Mouse (Mus musculus): ENCODE measurements around the gene Rbm25. TPM values are rescaled to one million over a fixed set of nuclear protein-coding genes. Genes with fewer than 3 reads are reported as not detected.
"Not testable (repeated sequence)": the region's sequence is repeated elsewhere in the genome, so short reads cannot be mapped to it uniquely, and the experiment has no call there.

Gene Rbm25
- polyA plus RNA-seq, 1 experiment from 2014 or later = 273 TPM

DNA sequence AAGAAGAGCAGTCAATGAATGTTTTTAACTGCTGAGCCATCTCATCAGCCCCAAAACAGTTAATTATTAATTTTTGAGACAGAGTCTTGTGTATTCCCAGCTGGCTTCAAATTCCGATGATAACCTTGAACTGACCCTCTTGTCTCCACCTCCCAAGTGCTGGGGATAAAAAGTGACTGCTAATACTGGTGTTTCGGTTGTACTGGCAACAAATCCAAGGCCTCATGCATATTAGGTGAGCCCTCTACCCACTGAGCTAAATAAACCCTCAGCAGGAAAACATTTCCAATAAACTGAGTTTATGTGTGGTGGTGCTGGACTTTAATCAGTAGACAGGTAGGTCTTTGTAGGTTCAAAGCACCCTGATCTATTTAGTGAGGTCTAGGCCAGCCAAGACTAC lies 12.1 kb upstream of the Rbm25 start:
- Histone ChIP-seq H3K4me2 (no peak overlapping the region), H3K27me3 (no peaks in the 10 kb centered on the region), H3K9ac (no peak overlapping the region), H3K4me3 (no peak overlapping the region), H3K4me1 (replicated peaks) (no peaks in the 10 kb centered on the region), H3K27ac (replicated peaks) (no peak overlapping the region), H3K9me3 (no peaks in the 10 kb centered on the region), H3K36me3 (no peaks in the 10 kb centered on the region)
- 75% methylated on average over 2 of the region's 2 CpGs for WGBS
- ATAC-seq (ENCODE audit: low read depth) = no peak

DNA sequence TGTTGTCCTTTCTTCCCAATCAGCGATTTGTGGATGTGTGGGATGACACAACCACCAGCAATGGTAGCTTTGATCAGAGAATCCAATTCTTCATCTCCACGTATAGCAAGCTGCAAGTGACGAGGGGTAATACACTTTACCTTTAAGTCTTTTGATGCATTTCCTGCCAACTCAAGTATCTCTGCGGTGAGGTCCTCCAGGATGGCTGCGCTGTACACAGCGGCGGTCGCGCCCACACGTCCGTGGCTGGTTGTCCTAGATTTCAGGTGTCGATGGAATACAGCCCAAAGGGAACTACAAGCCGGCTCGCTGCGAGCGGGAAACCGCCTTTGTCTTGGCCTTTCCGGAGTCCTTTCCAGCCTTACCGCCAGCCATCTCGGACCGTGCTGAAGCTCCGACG lies 10.3 kb upstream of the Rbm25 start:
- H3K27me3 ChIP-seq; H3K36me3 ChIP-seq; H3K27ac ChIP-seq (replicated peaks); H3K4me3 ChIP-seq; H3K9ac ChIP-seq; H3K4me1 ChIP-seq (replicated peaks); H3K9me3 ChIP-seq; ATAC-seq (ENCODE audit: low read depth); H3K4me2 ChIP-seq: not testable (repeated sequence)
- WGBS = 68% methylated on average over 23 of the region's 23 CpGs

DNA sequence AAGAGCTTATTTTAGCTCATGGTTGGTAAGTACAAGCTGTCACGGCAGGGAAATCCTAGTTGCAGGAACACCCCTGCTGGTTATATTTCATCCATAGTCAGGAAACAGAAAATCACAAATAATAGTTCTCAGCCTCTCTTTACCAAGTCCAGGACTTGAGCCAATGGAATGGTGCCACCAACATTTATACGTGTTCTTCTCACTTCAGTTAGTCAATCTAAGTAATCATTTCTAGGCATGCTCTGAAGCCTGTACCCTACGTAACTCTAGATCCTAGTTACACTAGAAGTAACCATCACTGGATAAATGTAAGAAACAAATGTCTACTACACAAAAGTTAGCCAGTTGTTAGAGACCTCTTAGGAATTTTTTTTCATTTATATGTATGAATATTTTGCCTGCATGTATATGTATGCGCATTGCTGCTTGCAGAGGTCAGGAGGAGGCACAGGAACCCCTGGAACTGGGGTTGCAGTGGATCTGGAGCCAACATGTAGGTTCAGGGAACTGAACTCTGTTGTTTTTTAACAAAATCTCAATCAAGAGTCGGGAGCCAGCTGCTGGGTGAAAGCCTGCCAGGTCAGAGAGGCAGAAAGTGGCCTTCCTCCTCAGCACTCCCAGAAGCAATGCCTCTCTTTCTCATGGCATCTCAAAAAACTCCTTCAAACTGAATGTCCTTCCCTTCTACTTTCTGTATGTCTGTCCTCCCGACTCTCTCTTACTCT lies 8.8 kb upstream of the Rbm25 start:
- H3K9me3 ChIP-seq = no peaks in the 10 kb centered on the region
- H3K36me3 ChIP-seq = no peaks in the 10 kb centered on the region
- WGBS = 84% methylated on average over 6 of the region's 6 CpGs
- no peak for ATAC-seq (ENCODE audit: low read depth)
- H3K4me2 ChIP-seq = no peak overlapping the region
- no peak overlapping the region for H3K27ac ChIP-seq (replicated peaks)
- no peaks in the 10 kb centered on the region for H3K4me1 ChIP-seq (replicated peaks)
- H3K4me3 ChIP-seq = no peak overlapping the region
- H3K9ac ChIP-seq = no peak overlapping the region
- no peaks in the 10 kb centered on the region for H3K27me3 ChIP-seq

DNA sequence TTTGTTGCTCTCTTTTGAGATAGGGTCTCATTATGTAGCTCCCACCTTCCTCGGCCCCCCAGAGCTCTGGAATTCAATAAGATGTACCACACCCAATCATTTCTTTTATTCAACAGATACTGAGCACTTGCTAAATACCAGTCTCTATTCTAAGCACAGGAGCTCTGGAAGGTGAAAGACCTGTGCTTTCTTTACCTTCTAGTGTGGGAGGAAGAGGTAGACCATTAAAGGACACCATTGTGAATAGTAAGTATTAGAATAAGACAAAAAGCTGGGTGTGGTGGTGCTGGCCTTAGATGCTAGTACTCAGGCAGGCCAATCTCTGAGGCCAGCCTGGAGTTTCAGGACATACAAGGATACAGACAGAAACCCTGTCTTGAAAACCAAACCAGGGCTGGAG lies 6.7 kb upstream of the Rbm25 start:
- Histone ChIP-seq H3K4me3 (no peak overlapping the region), H3K27ac (replicated peaks) (no peak overlapping the region), H3K4me1 (replicated peaks) (no peaks in the 10 kb centered on the region), H3K4me2 (no peak overlapping the region), H3K36me3 (no peaks in the 10 kb centered on the region), H3K9ac (no peak overlapping the region), H3K27me3 (no peaks in the 10 kb centered on the region), H3K9me3 (no peaks in the 10 kb centered on the region)
- ATAC-seq (ENCODE audit: low read depth) = no peak
- 91% methylated on average over 1 of the region's 1 CpGs for WGBS

DNA sequence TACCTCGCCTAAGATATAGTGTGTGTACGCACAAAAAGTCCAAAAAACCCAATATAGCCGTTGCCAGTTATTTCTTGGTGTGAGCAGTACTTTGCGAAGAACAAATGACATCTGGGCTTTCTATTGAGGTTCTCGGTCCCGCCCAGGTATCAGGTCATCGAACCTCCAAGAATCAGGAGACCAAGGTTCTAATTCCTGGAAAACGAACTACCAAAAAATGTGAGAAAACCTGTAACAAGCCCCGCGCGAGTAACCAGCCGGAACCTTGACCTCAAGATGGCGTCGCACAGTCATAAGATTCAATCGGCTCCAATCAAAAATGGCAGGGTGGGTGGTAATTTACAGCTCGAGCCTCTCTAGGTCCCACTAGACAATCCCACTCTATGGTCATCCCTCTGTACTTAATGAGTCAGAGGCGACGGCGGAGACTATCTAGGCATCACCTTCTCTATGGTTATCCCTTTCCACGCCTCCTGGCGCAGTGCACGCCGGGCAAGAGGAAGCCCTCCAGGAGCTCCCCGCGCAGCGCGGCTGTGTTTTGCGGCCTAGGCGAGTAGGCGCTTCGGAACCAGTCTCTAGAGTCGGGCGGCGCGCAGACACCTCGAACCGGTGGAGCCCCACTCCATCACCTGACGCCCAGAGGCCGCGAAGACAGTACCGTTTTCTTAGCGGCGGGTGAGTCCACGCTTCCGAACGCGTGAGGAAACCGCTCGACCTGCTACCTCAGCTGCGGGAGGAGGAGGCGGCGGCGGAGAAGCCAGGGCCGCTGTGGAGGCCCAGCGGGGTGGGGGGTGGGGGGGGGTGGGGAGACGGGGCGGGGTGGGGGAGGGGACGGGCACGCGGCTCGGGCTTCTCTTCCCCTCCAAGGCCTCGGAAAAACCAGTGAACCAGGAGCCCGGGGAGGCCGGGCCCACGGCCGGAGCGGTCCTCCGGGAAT lies 975 bp downstream of the Rbm25 start:
- ATAC-seq (ENCODE audit: low read depth) = peak; percentile 100
- Histone ChIP-seq H3K27ac (replicated peaks) (peak overlapping the region; percentile 97), H3K27me3 (no peaks in the 10 kb centered on the region), H3K9ac (peak overlapping the region; percentile 99), H3K4me1 (replicated peaks) (peaks cover 14% of the 10 kb centered on the region), H3K4me2 (peak overlapping the region; percentile 72), H3K36me3 (peaks cover 19% of the 10 kb centered on the region), H3K9me3 (no peaks in the 10 kb centered on the region), H3K4me3 (peak overlapping the region; percentile 97)
- under 1% methylated on average over 56 of the region's 68 CpGs for WGBS

DNA sequence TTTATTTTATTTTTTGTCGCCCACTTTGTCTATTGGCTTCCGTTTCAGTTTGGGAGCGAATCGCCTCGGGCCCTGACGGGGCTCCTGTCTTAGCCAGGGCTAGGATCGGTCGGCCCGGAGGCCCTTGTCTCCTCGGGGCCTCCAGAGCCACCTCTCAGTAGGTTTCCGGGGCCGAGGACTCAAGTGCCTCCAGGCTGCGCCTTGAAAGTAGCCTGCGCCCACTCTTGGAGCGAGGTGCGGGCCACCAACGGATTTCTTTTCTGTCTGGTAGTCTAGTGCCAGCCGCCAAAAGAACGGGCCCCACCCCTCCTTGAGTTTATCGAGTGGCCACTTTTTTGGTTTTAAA lies 1.6 kb downstream of the Rbm25 start:
- peaks cover 14% of the 10 kb centered on the region for H3K4me1 ChIP-seq (replicated peaks)
- peak overlapping the region; percentile 97 for H3K27ac ChIP-seq (replicated peaks)
- ATAC-seq (ENCODE audit: low read depth) = peak; percentile 72
- peak overlapping the region; percentile 97 for H3K4me3 ChIP-seq
- under 1% methylated on average over 20 of the region's 20 CpGs for WGBS
- H3K9ac ChIP-seq = peak overlapping the region; percentile 99
- H3K4me2 ChIP-seq = peak overlapping the region; percentile 72
- H3K27me3 ChIP-seq = no peaks in the 10 kb centered on the region
- peaks cover 26% of the 10 kb centered on the region for H3K36me3 ChIP-seq
- no peaks in the 10 kb centered on the region for H3K9me3 ChIP-seq

DNA sequence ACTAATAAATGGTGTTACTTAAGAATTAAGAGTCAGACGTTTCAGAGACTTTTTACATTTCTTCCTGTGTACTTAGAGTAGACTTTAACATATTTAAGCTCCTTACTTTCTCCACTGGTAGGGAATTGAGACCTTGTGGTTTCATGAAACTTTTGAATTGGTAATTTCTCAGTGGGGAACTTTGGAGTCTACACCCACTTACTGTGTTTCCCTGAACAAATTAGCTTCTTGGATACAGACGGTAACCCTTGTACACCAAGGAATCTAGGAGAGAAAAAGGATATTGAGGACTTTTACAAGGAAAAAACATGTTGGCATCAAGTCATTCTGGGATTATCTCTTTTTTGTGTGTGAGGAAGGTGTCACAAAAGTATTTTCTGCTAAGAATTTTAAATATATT lies 2.8 kb downstream of the Rbm25 start:
- Histone ChIP-seq H3K27ac (replicated peaks) (no peak overlapping the region), H3K9ac (0 out of 2 replicates have a peak overlapping the region, but pooled peaks have one; percentile 34), H3K4me1 (replicated peaks) (peaks cover 14% of the 10 kb centered on the region), H3K4me2 (peak overlapping the region; percentile 72), H3K27me3 (no peaks in the 10 kb centered on the region), H3K9me3 (no peaks in the 10 kb centered on the region), H3K36me3 (peaks cover 26% of the 10 kb centered on the region), H3K4me3 (peak overlapping the region; percentile 97; the same call in 1 of the 2 replicates)
- no peak for ATAC-seq (ENCODE audit: low read depth)
- WGBS = 44% methylated on average over 2 of the region's 2 CpGs

DNA sequence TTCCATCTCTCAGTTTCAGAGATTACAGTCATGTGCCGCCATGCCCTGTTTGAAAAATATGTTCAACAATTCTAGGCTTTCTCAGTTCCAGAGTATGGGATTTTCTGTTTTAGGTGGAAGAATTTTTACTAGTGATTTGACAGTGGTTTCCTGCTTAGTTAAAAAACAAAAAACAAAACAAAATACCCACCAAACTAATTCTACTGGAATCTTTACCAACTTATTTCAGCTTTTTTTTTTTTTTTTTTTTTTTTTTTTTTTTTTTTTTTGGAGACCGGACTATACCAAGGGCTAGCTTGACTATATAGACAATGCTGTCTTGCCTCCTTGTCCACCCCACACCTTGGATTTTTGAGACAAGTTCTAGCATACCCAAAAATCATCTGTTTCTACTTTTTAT lies 10.2 kb downstream of the Rbm25 start:
- no peak overlapping the region for H3K4me2 ChIP-seq
- WGBS = 90% methylated on average over 2 of the region's 2 CpGs
- no peaks in the 10 kb centered on the region for H3K9me3 ChIP-seq
- ATAC-seq (ENCODE audit: low read depth) = no peak
- H3K4me1 ChIP-seq (replicated peaks) = no peaks in the 10 kb centered on the region
- H3K4me3 ChIP-seq = no peak overlapping the region
- peaks cover 58% of the 10 kb centered on the region for H3K36me3 ChIP-seq
- H3K9ac ChIP-seq = no peak overlapping the region
- no peaks in the 10 kb centered on the region for H3K27me3 ChIP-seq
- H3K27ac ChIP-seq (replicated peaks) = no peak overlapping the region

DNA sequence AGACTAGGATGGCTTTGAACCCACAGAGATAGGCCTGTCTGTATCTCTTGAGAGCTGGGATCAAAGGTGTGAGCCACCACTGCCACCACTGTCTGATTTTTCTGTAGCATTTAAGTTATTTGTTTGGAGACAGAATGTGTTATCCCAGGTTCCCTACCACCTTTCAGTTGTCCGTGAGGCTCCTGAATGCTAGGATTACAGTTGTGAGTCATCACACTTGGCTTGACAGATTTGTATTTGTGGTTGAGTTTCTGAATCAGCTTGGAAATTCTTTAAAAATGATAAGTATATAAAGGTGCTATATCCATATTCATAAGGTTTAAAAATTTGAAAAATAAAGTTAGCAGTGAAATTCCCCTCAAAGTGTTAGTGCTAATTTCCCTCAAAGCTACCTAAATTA lies 12.1 kb downstream of the Rbm25 start:
- no peak overlapping the region for H3K4me3 ChIP-seq

DNA sequence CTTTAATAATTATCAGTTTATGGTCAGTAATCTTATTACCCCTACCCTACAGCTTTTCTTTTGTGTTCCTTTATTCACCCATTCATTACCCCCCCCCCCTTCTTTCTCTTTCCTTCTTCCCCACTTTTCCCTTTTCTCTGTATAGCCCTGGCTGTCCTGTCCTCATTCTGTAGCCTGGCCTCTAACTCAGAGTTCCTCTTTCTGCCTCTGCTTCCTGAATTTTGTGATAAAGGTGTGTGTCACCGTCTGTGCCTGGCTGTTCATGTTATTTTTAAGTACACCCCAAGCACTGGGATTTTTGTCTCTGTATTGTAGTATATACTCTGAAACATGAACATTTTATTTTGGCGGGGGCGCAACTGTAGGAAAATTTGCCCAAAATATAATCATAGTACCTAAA lies 19.3 kb downstream of the Rbm25 start:
- Histone ChIP-seq H3K36me3 (peaks cover 68% of the 10 kb centered on the region), H3K4me2 (no peak overlapping the region)
- WGBS = 95% methylated on average over 3 of the region's 3 CpGs

More for the DNA sequence above, 12.1 kb downstream of the Rbm25 start:
- Histone ChIP-seq H3K9me3 (no peaks in the 10 kb centered on the region), H3K4me2 (no peak overlapping the region), H3K27me3 (no peaks in the 10 kb centered on the region), H3K4me1 (replicated peaks) (no peaks in the 10 kb centered on the region), H3K36me3 (peaks cover 59% of the 10 kb centered on the region), H3K9ac (no peak overlapping the region), H3K27ac (replicated peaks) (no peak overlapping the region)
- 94% methylated on average over 1 of the region's 1 CpGs for WGBS
- ATAC-seq (ENCODE audit: low read depth) = no peak

DNA sequence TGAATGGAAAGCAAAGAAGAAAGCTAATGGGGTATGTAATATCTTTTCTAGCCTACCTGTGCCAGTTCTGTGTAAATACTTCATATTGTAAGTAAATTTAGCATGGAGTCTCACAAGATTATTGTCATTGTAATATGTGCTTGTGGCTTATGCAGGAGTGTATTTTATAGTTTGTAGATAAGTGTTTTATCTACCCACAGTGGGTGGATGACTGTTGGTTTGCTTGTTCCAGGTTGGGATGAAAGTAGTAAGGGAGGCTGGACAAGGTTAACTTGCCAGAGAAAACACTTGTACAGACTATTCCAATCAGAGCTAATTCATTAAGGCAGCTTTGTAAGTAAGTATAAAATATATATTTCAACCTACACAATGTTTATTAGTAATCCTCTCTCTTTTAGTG lies 20.4 kb downstream of the Rbm25 start:
- Histone ChIP-seq H3K9ac (no peak overlapping the region), H3K4me2 (no peak overlapping the region), H3K9me3 (no peaks in the 10 kb centered on the region), H3K27me3 (no peaks in the 10 kb centered on the region), H3K4me1 (replicated peaks) (no peaks in the 10 kb centered on the region), H3K36me3 (peaks cover 62% of the 10 kb centered on the region), H3K4me3 (no peak overlapping the region), H3K27ac (replicated peaks) (no peak overlapping the region)
- no peak for ATAC-seq (ENCODE audit: low read depth)

More for the DNA sequence above, 19.3 kb downstream of the Rbm25 start:
- Histone ChIP-seq H3K4me1 (replicated peaks) (no peaks in the 10 kb centered on the region), H3K9me3 (no peaks in the 10 kb centered on the region), H3K9ac (no peak overlapping the region), H3K27ac (replicated peaks) (no peak overlapping the region), H3K27me3 (no peaks in the 10 kb centered on the region), H3K4me3 (no peak overlapping the region)
- ATAC-seq (ENCODE audit: low read depth) = no peak

DNA sequence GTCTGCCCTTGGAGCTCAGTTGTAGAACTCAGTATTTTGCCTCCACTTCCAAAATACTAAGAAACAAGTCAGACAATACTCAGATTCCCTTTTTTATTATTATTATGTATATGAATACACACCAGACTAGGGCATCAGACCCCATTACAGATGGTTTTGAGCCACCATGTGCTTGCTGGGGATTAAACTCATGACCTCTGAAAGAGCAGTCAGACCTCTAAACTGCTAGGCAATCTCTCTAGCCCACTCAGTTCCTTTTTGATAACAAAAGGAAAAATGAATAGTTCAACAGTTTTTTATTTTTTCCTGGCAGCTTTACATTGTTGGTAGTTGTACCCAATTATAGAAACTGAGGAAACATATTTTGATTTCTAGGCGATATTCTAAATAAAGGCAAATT lies 54.4 kb downstream of the Rbm25 start:
- H3K4me2 ChIP-seq = no peak overlapping the region
- WGBS = 96% methylated on average over 1 of the region's 1 CpGs
- H3K27me3 ChIP-seq = no peaks in the 10 kb centered on the region
- no peak overlapping the region for H3K9ac ChIP-seq
- peaks cover 23% of the 10 kb centered on the region for H3K36me3 ChIP-seq
- ATAC-seq (ENCODE audit: low read depth) = no peak
- no peaks in the 10 kb centered on the region for H3K9me3 ChIP-seq
- H3K27ac ChIP-seq (replicated peaks) = no peak overlapping the region
- no peak overlapping the region for H3K4me3 ChIP-seq
- peaks cover 19% of the 10 kb centered on the region for H3K4me1 ChIP-seq (replicated peaks)
